Mouse (Mus musculus) sigmoid colon, adult 10 weeks (tissue): Measurements from ENCODE around the gene Vmn2r112. TPM values are rescaled to one million over a fixed set of nuclear protein-coding genes. Genes with fewer than 3 reads are reported as not detected.

Source experiments
- polyA plus RNA-seq: library from polyadenylated mRNA; stranded (reverse); fragments of 350-450 nt; fragmentation: Illumina TruSeq; extraction: RNeasy Lipid Tissue Mini Kit (QIAGEN cat#74804); gene quantifications from one replicate; pipeline ENCODE4 v1.2.3, GENCODE M21; 2014; ENCODE audit warnings: low read depth, low replicate concordance

The Vmn2r112 gene
- not detected for polyA plus RNA-seq

GRCm38 (mm10) chr17:22600651-22601050 lies at the start of gene Vmn2r112:
Gene Vmn2r112, plus strand, starts transcription at chr17:22600951.

GRCm38 (mm10) chr17:22573382-22573781 lies 27.4 kb upstream of the Vmn2r112 start, which contains the start of gene Vmn2r111:
Gene Vmn2r111, minus strand, starts transcription at chr17:22573482.

Other genes starting within 250 kb of the Vmn2r112 start
- 79.5 TPM for gene Zfp944, start 239.6 kb upstream of the Vmn2r112 start, polyA plus RNA-seq
- gene Zfp758, start 239.5 kb upstream of the Vmn2r112 start, polyA plus RNA-seq, result 82.5 TPM
- gene Zfp946, start 176.7 kb upstream of the Vmn2r112 start, polyA plus RNA-seq, result 207 TPM
- not detected for gene Vmn2r111, start 27.5 kb upstream of the Vmn2r112 start, polyA plus RNA-seq